Mouse (Mus musculus) adrenal gland, postnatal 14 days (tissue): Measurements from ENCODE around the gene Icos. TPM values are rescaled to one million over a fixed set of nuclear protein-coding genes. Genes with fewer than 3 reads are reported as not detected.

Source experiments
- DNase-seq: peaks from one replicate; pipeline ENCODE4 v3.0.0; 2021; ENCODE audit warnings: mixed read lengths
- long read RNA-seq, 2 experiments: library from polyadenylated mRNA; stranded (forward); transcript quantifications; one replicate each; pipeline ENCODE4 v2.0.0; 2021
- total RNA-seq: library from RNA; stranded (reverse); gene quantifications from 2 replicates; pipeline ENCODE4 v1.2.3, GENCODE M21; 2021

Icos gene
- 0.11 and 1.1 TPM in 2 replicates for total RNA-seq
- long read RNA-seq, experiment 1, result 0 reads
- long read RNA-seq, experiment 2, result 0 reads

DNA sequence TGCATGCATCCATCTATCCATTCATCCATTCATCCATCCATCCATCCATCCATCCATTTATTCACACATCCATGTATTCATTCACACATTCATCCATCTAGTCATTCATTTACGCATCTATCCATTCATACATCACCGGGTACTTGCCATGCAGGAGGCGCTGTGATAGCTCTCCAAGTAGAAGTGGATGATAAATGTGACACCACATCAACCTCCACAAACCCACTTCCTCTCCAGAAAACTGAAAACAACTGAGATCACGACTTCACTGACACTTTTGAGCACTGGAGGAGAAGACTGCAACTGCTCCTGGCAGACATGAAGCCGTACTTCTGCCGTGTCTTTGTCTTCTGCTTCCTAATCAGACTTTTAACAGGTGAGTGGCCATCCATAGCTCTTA lies at the start of gene Icos:
Icos (plus strand) TSS at position 287 of the 400 bp plus-strand sequence.
- DNase-seq, result no peak

- DNase-seq, result no peak
These were observed 48.7 kb upstream of the Icos start for GRCm38 (mm10) chr1:60929036-60929435.

DNA sequence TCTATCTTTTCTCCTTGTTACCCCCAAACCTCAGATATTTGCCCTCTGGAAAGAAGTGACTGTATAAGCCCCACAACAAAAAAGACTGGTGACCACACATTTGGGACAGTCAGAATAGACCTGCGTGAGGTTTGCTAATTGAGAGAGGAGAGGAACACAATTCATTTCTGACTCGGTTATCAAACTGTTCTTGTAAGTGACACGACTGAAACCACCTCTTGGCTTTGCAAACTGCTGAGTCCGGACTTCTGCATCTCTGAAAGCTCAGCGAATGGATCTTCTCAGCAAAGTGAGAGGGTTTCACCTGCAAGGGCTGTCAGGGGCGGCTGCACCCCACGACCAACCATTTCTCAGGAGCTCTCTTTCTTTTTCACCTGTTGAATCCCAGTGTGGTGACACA lies 47.3 kb upstream of the Icos start:
- no peak for DNase-seq

GRCm38 (mm10) chr1:60935968-60936581 lies 41.7 kb upstream of the Icos start:
- DNase-seq, result no peak

DNA sequence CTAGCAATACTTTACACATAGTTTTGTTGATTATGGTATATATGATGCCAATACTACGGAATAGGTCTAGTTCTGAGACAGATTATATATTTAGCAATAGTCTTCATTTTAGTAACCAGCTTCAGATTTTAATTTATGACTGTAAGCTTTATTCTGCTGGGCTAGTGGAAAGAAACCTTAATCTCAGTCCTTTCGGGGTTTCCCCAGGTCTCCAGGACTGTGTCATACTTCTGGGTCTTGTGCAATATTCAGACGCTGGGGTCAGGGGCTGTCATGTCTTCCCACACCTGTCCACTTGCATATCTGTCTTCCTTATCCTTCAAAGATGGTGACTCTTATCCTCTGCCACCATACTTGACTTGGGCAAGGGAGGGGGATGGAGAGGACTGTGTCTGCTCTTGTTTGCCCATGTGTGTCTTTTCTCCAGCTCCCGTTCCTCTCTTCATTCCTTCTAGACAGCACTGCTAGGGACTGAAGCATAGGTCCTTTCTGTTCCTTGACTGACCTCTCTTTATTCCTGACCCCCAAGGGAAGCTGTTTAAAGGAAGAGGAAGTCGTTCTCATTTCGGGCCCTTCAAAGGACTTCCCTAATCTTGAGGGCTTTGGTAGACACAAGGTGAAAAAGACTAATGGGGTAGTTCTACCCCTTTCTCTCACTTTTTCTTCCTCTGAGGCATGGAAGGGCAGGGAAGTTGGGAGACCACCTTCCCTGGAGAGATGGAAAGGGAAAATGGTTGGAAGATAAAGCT lies 40.6 kb upstream of the Icos start:
- no peak for DNase-seq

GRCm38 (mm10) chr1:60938256-60938655 lies 39.5 kb upstream of the Icos start:
- DNase-seq, result no peak

- DNase-seq, result no peak
These were observed 38.8 kb upstream of the Icos start for GRCm38 (mm10) chr1:60938974-60939373.

DNA sequence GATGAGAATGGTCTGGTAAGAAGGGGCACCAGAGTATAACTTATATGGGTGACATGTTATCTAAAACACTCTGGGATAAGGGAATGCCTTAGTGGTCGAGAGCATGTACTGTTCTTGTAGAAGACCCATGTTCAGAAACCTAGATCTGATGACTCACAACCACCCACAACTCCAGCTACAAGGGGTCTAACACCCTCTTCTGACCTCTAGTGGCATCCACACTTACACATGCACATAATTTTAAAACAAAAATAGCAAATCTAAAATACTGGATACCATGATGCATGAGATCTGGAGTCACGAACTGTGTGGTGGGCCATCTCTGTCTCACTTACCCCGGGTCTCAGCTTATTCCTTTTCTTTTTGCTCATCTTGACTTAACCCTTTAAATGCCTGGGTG lies 37.7 kb upstream of the Icos start:
- no peak for DNase-seq

GRCm38 (mm10) chr1:60940620-60941019 lies 37.1 kb upstream of the Icos start:
- no peak for DNase-seq

GRCm38 (mm10) chr1:60941056-60942048 lies 36.4 kb upstream of the Icos start:
- DNase-seq, result no peak

DNA sequence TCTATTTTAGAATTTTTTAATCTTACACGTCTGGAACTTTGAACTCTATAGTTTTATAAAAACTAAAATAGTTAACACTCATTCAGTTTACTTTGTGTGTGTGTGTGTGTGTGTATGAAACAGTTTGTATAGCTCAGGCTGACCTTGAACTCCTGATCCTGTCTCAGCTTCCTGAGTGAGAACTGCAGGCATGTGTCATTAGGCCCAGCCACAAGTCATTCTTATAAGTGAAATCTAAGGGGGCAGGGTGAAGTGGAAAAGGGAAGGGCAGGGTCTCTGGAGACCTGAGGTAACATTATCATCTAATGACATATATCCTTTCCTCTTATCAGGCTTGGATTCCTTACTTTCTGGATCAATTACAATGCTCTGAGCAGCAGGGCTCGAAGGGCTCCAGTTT lies 34.8 kb upstream of the Icos start:
- no peak for DNase-seq

DNA sequence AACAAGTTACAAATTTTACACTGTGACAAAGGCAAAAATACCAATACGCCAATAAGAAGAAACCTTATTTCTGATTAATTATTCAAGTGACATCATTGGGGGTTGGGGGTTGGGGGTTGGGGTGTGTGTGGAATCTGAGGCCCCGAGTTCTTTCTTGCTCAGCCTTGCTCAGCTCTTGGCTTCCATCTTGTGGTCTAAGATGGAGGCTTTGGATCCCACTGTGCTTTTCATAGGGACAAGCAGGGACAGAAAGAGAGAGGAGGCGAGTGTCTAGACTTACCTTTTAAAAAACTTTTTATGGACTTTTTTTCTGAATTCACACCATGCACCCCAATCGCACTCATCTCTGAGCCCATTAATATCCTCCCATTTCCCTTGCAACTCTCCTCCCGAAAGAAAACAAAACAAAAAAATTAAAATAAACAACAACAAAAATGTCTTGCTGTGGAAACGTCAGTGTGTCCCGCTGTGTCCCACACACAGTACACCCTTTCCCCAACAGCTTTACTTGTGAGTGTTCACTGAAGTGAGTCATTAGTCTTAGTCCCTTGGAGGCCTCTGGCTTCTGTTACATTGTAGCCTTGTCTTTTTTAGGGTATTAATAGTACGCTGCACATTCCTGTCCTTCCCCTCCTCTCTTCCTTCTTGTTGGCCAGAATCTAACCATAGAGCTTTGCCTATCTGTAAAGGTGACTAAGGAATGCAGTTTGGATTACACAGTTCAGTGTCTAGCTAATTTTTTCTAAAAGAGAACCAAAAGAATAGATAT lies 31.9 kb upstream of the Icos start:
- DNase-seq, result no peak

GRCm38 (mm10) chr1:60948112-60948511 lies 29.6 kb upstream of the Icos start:
- DNase-seq, result no peak

DNA sequence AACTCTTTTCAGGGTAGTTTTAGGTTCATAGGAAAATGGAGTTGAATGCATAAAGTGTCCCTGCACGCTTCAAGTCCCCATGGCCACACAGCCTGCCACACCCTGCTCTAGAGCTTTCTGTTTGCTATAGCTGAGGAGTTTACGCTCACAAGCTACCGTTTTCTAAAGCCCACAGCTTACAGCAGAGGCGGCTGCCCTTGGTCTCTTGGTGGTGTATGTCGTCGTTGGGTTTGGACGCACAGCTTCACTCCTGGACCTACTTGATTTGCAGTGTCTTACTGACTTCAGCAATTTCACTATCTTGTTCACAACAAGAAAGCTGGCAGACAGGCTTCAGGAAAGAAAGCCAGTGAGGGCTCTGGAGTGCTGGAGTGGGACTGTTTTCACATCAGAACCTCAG lies 24.8 kb upstream of the Icos start:
- no peak for DNase-seq

- DNase-seq, result no peak
These were observed 24.0 kb upstream of the Icos start for GRCm38 (mm10) chr1:60953686-60954085.

- no peak for DNase-seq
These were observed 23.0 kb upstream of the Icos start for GRCm38 (mm10) chr1:60954759-60955158.

GRCm38 (mm10) chr1:60955186-60955585 lies 22.5 kb upstream of the Icos start:
- DNase-seq, result no peak

GRCm38 (mm10) chr1:60956196-60956595 lies 21.5 kb upstream of the Icos start:
- no peak for DNase-seq

- no peak for DNase-seq
These were observed 19.4 kb upstream of the Icos start for GRCm38 (mm10) chr1:60958287-60958686.

DNA sequence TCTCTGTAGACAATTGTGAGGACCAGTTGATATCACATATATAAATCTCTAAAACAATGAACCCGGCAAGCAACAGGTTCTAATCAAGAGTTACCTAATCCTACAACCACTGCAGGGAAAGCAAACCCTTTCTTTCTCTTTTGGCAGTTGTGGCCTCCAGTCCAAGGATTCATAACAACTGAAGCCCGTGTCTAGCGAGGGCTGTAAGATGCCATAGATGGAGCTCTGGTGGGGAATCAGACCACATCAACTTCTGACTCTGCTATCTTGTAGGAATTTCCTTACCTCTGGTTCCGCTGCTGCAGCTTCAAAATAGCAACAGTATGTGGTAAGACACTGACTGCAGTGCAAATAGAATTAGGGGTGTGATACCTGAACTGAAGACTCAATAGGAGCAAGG lies 18.5 kb upstream of the Icos start:
- no peak for DNase-seq

DNA sequence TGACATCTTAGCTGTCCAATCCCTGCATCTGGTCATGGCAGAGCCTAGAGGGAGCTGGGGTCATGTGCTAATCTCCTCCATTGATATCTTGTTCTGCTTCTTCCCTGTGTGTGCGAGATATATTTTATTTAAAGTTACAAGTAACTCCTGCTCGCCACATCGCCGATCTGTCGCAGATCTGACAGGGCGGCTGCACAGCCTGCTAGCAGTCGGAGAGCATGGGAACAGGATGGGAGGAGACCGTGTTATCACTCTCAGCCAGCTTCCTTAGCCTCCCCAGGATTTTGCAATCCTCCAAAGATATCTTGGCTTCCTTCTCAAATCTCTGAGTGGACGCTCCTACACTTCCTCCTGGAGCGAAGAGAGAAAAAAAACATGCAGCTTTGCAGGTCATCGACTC lies 17.3 kb upstream of the Icos start:
- peak; percentile 19 for DNase-seq

- DNase-seq, result peak; percentile 75
These were observed 16.6 kb upstream of the Icos start for GRCm38 (mm10) chr1:60961080-60961479.
